Mouse (Mus musculus) lung, adult 18-20 months (tissue): Measurements from ENCODE around the gene Olfr1451.
"Not testable (repeated sequence)": the region's sequence is repeated elsewhere in the genome, so short reads cannot be mapped to it uniquely, and the experiment has no call there.

Experiments
- DNase-seq, 2 experiments: peaks; one replicate each; pipeline ENCODE4 v3.0.0; 2022; ENCODE audit warnings: mixed read lengths in 2 of 2

Olfr1451 gene

DNA sequence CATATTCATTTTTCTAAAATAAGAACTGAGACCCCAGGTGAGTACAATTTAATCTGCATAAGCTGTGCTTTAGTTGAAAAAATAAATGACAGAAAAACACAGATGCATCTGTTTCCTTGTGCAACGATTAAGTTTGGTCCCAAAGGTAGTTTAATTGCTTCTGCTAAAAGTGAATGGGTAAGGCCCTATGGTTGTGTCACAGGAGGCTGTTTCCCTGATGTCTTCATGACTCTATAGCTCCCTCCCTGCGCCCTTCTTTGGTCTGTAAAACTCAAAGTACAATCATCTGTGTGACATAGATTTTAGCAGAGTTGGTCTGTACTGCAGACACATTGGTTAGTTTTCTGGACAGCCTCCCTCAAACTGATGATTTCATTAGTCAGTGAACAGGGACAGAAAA, at the start of gene Olfr1451:
TSS of gene Olfr1451 (plus strand) at position 301 of the 400 bp plus-strand sequence.
- no peak for DNase-seq

DNA sequence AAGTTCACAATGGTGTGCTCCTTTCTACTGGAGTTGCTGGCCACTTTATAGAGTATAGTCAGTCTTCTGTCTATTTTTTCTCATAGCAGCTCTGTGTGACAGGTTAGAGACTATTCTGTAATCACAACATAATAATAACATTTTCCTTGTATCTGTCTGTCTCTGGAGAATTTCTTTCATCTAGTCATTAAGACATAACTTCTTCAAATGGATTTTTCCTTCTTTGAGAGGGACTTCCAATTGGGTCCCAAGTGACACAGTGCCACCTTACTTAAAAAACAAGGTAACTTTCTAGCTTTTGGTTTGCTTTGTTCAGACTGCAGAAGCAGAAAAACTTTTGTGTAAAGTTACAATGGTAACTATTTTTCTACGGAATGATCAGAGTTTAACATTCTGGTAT, 44.9 kb upstream of the Olfr1451 start, which contains the start of gene Olfr1450:
TSS of gene Olfr1450 (plus strand) at position 301 of the 400 bp plus-strand sequence.
- no peak for DNase-seq

DNA sequence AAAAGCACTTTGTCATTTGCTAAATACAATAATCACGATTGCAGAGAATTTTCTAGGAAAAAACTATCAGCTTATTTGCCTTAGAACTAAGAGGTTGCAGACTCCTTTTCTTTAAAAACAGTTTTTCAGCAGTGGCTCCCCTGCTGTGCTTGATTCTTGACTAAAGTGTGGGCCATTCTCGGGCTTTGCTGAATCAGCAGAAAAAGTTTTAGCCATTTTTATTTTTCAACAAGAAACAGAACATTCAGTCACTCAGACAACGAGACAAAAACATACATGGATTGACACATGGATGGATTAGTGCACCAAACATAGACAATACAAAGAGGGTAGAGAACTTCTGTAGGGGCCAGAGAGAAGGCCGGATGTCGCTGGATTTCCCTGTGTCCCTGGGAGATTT, 24.7 kb upstream of the Olfr1451 start:
- not testable (repeated sequence) for DNase-seq

DNA sequence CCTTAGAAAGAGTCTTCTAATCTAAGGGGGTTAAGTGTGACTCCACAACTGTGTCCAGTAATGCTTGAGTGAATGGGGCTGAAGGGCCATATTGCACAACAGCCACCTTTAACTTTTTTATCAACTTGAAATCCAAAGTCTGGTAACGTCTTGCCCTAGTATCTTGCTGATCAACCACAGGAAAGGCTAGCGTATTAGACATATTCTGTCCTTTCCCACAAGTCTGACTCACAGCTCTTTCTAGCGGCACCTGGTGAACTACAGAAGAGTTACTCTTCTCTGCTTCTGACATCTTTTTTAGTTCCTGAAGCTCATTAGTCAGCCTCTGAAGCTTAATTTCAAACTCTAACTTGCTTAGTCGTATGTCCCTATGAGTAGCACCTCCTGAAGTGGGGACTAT, 2.5 kb upstream of the Olfr1451 start:
- DNase-seq: not testable (repeated sequence)

DNA sequence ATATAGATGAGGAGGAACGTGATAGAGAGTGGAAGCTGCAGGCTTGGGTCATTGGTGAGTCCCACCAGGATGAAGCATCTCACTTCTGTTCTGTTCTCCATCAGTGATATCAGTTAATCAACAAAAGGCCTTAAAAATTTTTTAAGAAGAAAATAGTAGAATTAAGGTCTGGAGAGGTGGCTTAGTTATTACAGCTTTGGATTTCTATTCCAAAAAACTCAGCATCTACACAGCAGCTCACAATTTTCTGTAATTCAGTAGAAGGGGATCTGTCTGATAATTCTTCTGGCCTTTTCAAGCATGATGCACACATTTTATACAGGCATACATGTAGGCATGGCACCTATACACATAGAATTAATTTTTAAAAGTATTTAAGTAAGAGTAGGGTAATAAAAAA, 33.4 kb downstream of the Olfr1451 start, which contains the start of gene Olfr1453:
TSS of gene Olfr1453 (minus strand) at position 101 of the 400 bp plus-strand sequence.
- no peak for DNase-seq
